Mouse (Mus musculus) granulocyte monocyte progenitor cell, adult 5-6 weeks (primary cell): ENCODE measurements around the gene Rasgrp1. TPM values are rescaled to one million over a fixed set of nuclear protein-coding genes. Genes with fewer than 3 reads are reported as not detected.

Experiments used
- ATAC-seq: replicated peaks from 2 replicates; pipeline ENCODE4 v1.8.0; 2016; ENCODE audit warnings: mild to moderate bottlenecking, moderate TSS enrichment, inconsistent platforms; ENCODE audit not compliant: poor library complexity, severe bottlenecking
- total RNA-seq, 2 experiments: library from RNA; stranded (forward) in 1 of 2; stranded (reverse) in 1 of 2; fragments of 200-712, 200-1000 nt in 1 of 2; fragments of >200 nt in 1 of 2; fragmentation: Nextera tagmentation in 1 of 2; gene quantifications; 2 replicates each; pipeline ENCODE4 v1.2.3; 2014 to 2017

Gene Rasgrp1
- total RNA-seq, 2 experiments from 2014 or later, result 0.10 TPM; not detected in 1

GRCm38 (mm10) chr2:117336946-117337665, 5.7 kb downstream of the Rasgrp1 start:
- ATAC-seq, result no peak

- no peak for ATAC-seq
These were observed 7.1 kb downstream of the Rasgrp1 start for GRCm38 (mm10) chr2:117335552-117336188.

- peak; percentile 52; the same call in 1 of the 2 replicates for ATAC-seq
These were observed 11.2 kb downstream of the Rasgrp1 start for GRCm38 (mm10) chr2:117331634-117332033.

- peak; percentile 75 for ATAC-seq
These were observed 14.1 kb downstream of the Rasgrp1 start for GRCm38 (mm10) chr2:117328521-117329285.

- ATAC-seq, result no peak
These were observed 20.4 kb downstream of the Rasgrp1 start for GRCm38 (mm10) chr2:117322399-117322798.

GRCm38 (mm10) chr2:117321231-117321630, 21.6 kb downstream of the Rasgrp1 start:
- ATAC-seq, result no peak

- ATAC-seq, result no peak
These were observed 23.8 kb downstream of the Rasgrp1 start for GRCm38 (mm10) chr2:117318991-117319390.

- ATAC-seq, result no peak
These were observed 29.1 kb downstream of the Rasgrp1 start for GRCm38 (mm10) chr2:117313586-117314235.

GRCm38 (mm10) chr2:117312441-117312895, 30.3 kb downstream of the Rasgrp1 start:
- no peak for ATAC-seq

GRCm38 (mm10) chr2:117312030-117312429, 30.8 kb downstream of the Rasgrp1 start:
- no peak for ATAC-seq

- ATAC-seq, result no peak
These were observed 31.5 kb downstream of the Rasgrp1 start for GRCm38 (mm10) chr2:117311349-117311748.

GRCm38 (mm10) chr2:117309046-117309445, 33.8 kb downstream of the Rasgrp1 start:
- ATAC-seq, result no peak

- no peak for ATAC-seq
These were observed 34.8 kb downstream of the Rasgrp1 start for GRCm38 (mm10) chr2:117307959-117308358.

GRCm38 (mm10) chr2:117304941-117305340, 37.9 kb downstream of the Rasgrp1 start:
- ATAC-seq, result no peak

- peak; percentile 76 for ATAC-seq
These were observed 39.1 kb downstream of the Rasgrp1 start for GRCm38 (mm10) chr2:117303391-117304350.

GRCm38 (mm10) chr2:117299596-117300448, 43.0 kb downstream of the Rasgrp1 start:
- ATAC-seq, result peak; percentile 64

- no peak for ATAC-seq
These were observed 54.5 kb downstream of the Rasgrp1 start for GRCm38 (mm10) chr2:117288291-117288690.

GRCm38 (mm10) chr2:117263786-117264408, 78.9 kb downstream of the Rasgrp1 start:
- ATAC-seq, result peak; percentile 96
